Mouse (Mus musculus): Measurements from ENCODE around the gene Ccdc32.

The Ccdc32 gene

GRCm38 (mm10) chr2:119015604-119016180 is 13.5 kb downstream of the Ccdc32 start:
- DNase-seq (ENCODE audit: low read depth, low spot score) = no peak

- DNase-seq (ENCODE audit: low read depth, low spot score) = no peak
Measured at GRCm38 (mm10) chr2:119014989-119015388, 14.2 kb downstream of the Ccdc32 start.

- no peak for DNase-seq (ENCODE audit: low read depth, low spot score)
Measured at GRCm38 (mm10) chr2:119009376-119009775, 19.8 kb downstream of the Ccdc32 start.

GRCm38 (mm10) chr2:119006886-119007285 is 22.3 kb downstream of the Ccdc32 start:
- DNase-seq (ENCODE audit: low read depth, low spot score) = no peak

GRCm38 (mm10) chr2:118999025-118999639 is 30.1 kb downstream of the Ccdc32 start:
- DNase-seq (ENCODE audit: low read depth, low spot score) = no peak

GRCm38 (mm10) chr2:118998115-118998866 is 30.9 kb downstream of the Ccdc32 start:
- DNase-seq (ENCODE audit: low read depth, low spot score) = no peak

- no peak for DNase-seq (ENCODE audit: low read depth, low spot score)
Measured at GRCm38 (mm10) chr2:118996798-118997105, 32.4 kb downstream of the Ccdc32 start.

- DNase-seq (ENCODE audit: low read depth, low spot score) = no peak
Measured at GRCm38 (mm10) chr2:118995919-118996797, 33.0 kb downstream of the Ccdc32 start.

- no peak for DNase-seq (ENCODE audit: low read depth, low spot score)
Measured at GRCm38 (mm10) chr2:118995490-118995889, 33.7 kb downstream of the Ccdc32 start.

GRCm38 (mm10) chr2:118983812-118984211 is 45.4 kb downstream of the Ccdc32 start:
- DNase-seq (ENCODE audit: low read depth, low spot score) = no peak

- DNase-seq (ENCODE audit: low read depth, low spot score) = no peak
Measured at GRCm38 (mm10) chr2:118980841-118981240, 48.4 kb downstream of the Ccdc32 start.

- no peak for DNase-seq (ENCODE audit: low read depth, low spot score)
Measured at GRCm38 (mm10) chr2:118978064-118978463, 51.1 kb downstream of the Ccdc32 start.

GRCm38 (mm10) chr2:118976941-118977340 is 52.3 kb downstream of the Ccdc32 start:
- no peak for DNase-seq (ENCODE audit: low read depth, low spot score)

GRCm38 (mm10) chr2:118976282-118976929 is 52.8 kb downstream of the Ccdc32 start:
- peak; percentile 42 for DNase-seq (ENCODE audit: low read depth, low spot score)

GRCm38 (mm10) chr2:118975855-118976254 is 53.3 kb downstream of the Ccdc32 start:
- DNase-seq (ENCODE audit: low read depth, low spot score) = no peak

GRCm38 (mm10) chr2:118972687-118973376 is 56.4 kb downstream of the Ccdc32 start:
- DNase-seq (ENCODE audit: low read depth, low spot score) = peak; percentile 58

GRCm38 (mm10) chr2:118972048-118972447 is 57.1 kb downstream of the Ccdc32 start:
- no peak for DNase-seq (ENCODE audit: low read depth, low spot score)

- no peak for DNase-seq (ENCODE audit: low read depth, low spot score)
Measured at GRCm38 (mm10) chr2:118969585-118970147, 59.5 kb downstream of the Ccdc32 start.
